Mouse (Mus musculus) olfactory bulb, adult 2 months (tissue): ENCODE results near the gene Ppp1r2. TPM values are rescaled to one million over a fixed set of nuclear protein-coding genes. Genes with fewer than 3 reads are reported as not detected.
"Not testable (repeated sequence)": the region's sequence is repeated elsewhere in the genome, so short reads cannot be mapped to it uniquely, and the experiment has no call there.

Experiments
- H3K27ac ChIP-seq: fragments of 200-500 bp; 2 replicates; pipeline ENCODE4 v1.5.1; 2012; ENCODE audit warnings: low read depth, low read length; ENCODE audit not compliant: insufficient read depth
- H3K4me1 ChIP-seq: fragments of 200-500 bp; 2 replicates; pipeline ENCODE4 v1.6.1; 2012; ENCODE audit warnings: low read length; ENCODE audit not compliant: control insufficient read depth, insufficient read depth
- H3K4me3 ChIP-seq: fragments of 200-500 bp; 2 replicates; pipeline ENCODE4 v1.5.1; 2012; ENCODE audit warnings: mild to moderate bottlenecking, low read depth, low read length, moderate library complexity; ENCODE audit not compliant: insufficient read depth
- CTCF ChIP-seq: fragments of 200-500 bp; IDR thresholded peaks from 2 replicates; pipeline ENCODE4 v1.5.1; 2012; ENCODE audit warnings: low read depth, mild to moderate bottlenecking, low read length, moderate library complexity; ENCODE audit not compliant: insufficient read depth
- POLR2A ChIP-seq: fragments of 200-500 bp; IDR thresholded peaks from 2 replicates; pipeline ENCODE4 v1.6.1; 2012; ENCODE audit warnings: mild to moderate bottlenecking, low read depth, low read length, moderate library complexity; ENCODE audit not compliant: insufficient read depth
- WGBS: fragments of 180-500 bp; shearing (Covaris S2); methylation state at CpG from one replicate; pipeline ENCODE4 v1.1.7; 2018; 5-methylcytosine and 5-hydroxymethylcytosine counted together
- polyA plus RNA-seq: library from polyadenylated mRNA; stranded (reverse); fragments of >200 nt; gene quantifications from 2 replicates; pipeline ENCODE4 v1.2.4, GENCODE M21; 2012; ENCODE audit warnings: low replicate concordance; ENCODE audit not compliant: missing spikeins, insufficient read depth, insufficient read length

Ppp1r2 gene
- polyA plus RNA-seq = not detected in 2 replicates

DNA sequence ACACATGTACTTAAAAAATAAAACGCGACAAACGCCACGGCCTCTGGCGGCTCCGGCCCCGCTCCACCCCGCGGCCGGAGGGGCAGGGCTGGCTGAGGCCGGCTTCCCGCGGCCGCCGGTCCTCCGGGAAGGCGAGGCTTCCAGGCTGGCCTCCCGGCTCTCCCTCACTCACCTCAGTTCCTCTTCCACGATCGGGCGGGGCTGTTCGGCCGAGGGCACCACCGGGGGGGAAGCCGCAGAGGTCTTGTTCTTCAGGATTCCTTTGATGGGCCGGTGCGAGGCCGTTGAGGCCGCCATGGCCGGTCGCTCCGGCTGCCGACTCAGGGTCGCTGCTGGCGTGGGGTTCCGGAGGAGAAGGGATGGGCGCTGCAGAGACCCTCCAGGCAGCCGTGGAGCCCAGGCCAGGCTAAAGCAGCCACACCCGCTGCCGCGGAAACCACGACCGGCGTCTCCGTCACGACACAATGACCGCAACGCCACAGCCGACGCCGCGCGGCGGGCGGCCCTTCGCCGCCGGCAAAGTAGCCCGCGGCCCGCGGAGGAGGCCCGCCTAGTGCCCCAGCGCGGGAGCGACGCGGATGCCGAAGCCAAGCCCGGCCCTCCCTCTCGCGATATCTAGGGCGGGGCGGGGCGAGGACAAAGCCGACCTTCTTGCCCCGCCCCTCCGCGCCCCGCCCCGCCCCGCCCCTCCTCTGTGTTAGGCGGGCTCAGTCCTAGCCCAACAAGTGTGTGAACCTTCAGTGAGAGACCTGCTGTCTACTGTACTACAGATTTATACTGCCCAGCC lies at the start of gene Ppp1r2:
Gene Ppp1r2 (minus strand): TSS at position 604 of the 787 bp plus-strand sequence.
- under 1% methylated on average over 83 of the region's 83 CpGs for WGBS
- TF ChIP-seq CTCF (no peak), POLR2A (peak; percentile 93)
- Histone ChIP-seq H3K4me1 (peaks cover 6% of the 10 kb centered on the region), H3K27ac (peak within 1 kb of the TSS; percentile 31), H3K4me3 (peak within 1 kb of the TSS; percentile 97)

DNA sequence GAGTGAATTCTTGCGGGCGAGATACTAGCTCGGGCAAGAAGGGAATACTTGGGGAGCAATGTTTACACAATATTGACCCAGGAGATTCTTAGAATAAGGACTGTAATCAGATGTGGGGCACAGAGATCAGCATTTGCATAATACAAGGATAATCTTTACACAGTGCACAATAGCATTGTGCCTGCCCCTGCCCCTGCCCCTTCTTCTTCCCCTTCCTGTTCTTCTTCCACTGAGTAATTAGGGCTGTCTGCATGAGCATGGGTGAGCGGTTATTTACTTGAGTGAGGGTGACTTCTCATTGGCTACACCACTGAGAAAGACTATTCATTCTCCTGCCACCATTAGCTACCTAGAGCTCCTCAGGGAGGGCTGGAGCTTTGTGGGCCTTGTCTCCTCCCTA lies 46.4 kb upstream of the Ppp1r2 start:
- H3K27ac ChIP-seq = no peak overlapping the region
- WGBS = 63% methylated on average over 4 of the region's 4 CpGs
- TF ChIP-seq CTCF = no peak
- no peak for TF ChIP-seq POLR2A

DNA sequence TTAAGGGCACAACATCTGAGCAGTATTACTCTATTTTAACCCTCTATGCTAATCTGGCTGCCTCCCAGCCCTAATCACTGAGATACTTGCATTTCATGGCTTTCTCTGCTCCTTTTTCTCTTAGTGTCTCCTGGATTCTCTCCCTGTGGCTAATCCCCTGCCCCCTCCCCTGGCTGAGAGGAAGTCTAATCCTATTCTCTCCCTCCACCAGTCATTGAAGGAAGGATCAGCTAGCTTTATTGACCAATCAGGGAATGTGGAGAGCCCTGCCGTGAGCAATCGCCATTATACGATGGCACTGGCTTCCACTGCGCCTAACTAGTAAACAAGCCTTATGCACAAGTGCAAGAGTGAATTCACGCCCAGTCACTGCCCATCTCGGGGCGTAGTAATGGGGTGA lies 45.9 kb upstream of the Ppp1r2 start:
- Histone ChIP-seq H3K27ac (no peak overlapping the region), H3K4me3 (no peak overlapping the region), H3K4me1 (peaks cover 4% of the 10 kb centered on the region)
- 67% methylated on average over 7 of the region's 7 CpGs for WGBS
- no peak for TF ChIP-seq POLR2A
- no peak for TF ChIP-seq CTCF

More for the DNA sequence above, 46.4 kb upstream of the Ppp1r2 start:
- Histone ChIP-seq H3K4me3 (no peak overlapping the region), H3K4me1 (no peaks in the 10 kb centered on the region)

DNA sequence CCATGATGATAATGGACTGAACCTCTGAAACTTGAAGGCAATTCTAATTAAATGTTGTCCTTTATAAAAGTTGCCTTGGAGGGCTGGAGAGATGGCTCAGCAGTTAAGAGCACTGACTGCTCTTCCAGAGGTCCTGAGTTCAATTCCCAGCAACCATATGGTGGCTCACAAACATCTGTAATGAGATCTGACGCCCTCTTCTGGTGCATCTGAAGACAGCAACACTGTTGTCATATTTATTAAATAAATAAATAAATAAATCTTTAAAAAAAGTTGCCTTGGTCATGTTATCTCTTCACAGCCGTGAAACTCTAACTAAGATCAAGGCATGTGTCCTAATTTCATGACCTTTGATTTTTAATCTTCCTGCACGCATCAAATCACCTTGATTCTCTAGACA lies 44.6 kb upstream of the Ppp1r2 start:
- H3K4me3 ChIP-seq, H3K4me1 ChIP-seq, H3K27ac ChIP-seq: not testable (repeated sequence)
- 83% methylated on average over 3 of the region's 3 CpGs for WGBS

DNA sequence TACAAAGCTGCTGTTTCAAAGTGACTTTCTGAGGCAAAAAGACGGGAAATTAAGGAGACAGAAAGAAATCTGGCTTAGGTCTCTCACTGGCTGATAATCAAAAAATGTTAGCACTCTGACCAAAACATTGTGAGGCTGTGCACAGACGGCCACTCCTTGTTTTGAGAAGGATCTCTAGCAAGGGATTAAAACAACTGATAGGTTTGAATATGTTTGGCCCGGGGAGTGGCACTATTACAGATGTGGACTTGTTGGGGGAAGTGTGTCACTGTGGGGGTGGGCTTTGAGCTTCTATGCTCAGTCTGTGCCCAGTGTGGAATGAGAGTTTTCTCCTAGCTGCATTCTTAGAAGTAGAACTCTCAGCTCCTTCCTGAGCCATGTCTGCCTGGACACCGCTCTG lies 44.2 kb upstream of the Ppp1r2 start:
- WGBS = 73% methylated on average over 4 of the region's 4 CpGs
- TF ChIP-seq POLR2A (no peak), CTCF (no peak)
- peaks cover 9% of the 10 kb centered on the region for H3K4me1 ChIP-seq

DNA sequence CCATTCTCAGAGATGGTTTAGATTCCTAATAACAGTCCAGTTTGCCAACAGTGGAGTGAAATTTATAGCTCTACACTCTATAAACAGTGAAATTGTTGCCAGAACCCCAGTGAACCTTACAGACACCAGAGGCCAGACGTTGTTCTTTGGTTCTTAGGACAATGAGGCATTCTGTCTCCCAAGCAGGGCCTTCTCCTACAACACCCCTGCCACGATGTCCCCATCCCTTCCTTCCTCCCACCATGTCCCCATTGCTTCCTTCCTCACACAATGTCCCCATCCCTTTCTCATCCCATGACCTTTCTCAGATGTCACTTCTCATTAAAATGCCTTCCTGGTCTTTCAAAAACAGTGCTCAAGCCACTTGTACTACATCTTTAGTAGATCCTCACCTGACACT lies 43.3 kb upstream of the Ppp1r2 start:
- Histone ChIP-seq H3K4me3 (no peak overlapping the region), H3K4me1 (peaks cover 9% of the 10 kb centered on the region), H3K27ac (no peak overlapping the region)
- no peak for TF ChIP-seq CTCF
- TF ChIP-seq POLR2A = no peak
- 72% methylated on average over 2 of the region's 2 CpGs for WGBS

More for the DNA sequence above, 44.2 kb upstream of the Ppp1r2 start:
- H3K27ac ChIP-seq = no peak overlapping the region
- H3K4me3 ChIP-seq = no peak overlapping the region

DNA sequence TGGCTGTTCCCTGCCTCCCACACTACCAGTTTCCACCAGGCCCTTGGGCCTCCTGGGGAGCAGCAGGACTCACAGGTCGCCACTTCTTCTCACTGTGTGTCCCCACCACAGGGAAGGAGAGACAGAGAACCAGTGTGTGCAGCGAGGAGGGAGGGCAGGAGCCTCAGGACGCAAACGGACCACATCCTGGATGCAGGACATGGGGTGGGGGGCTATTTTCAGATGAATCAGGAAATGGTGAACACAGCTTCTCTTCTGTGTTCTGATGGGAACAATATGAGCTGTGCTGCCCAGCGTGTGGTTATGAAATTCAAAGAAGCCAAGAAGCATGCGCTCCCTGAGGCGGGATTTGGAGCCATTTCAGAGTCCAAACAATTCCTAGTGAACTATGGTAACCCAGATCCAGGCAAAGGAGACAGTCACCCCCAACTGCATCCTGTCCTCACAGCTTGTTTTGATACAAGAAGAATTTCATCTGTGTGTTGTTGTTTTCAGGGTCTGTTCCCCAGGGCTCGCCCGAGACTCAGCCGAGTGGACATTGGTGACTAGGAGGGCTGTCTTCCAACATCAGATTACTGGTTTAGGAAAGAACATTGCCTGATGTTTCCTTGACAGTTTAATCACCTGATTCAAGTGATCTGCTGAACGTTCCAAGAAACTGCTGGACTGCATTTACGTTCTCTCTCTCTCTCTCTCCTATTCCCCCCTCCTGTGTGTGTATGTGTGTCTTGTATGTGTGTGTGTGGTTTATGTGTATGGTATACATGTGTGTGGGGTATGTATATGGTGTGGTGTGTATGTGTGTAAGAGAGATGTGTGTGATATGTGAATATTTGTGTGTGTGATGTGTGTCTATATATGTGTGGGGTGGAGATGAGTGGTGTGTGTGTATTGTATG lies 41.4 kb upstream of the Ppp1r2 start:
- peak overlapping the region; percentile 74 for H3K27ac ChIP-seq
- not testable (repeated sequence) for H3K4me3 ChIP-seq
- 47% methylated on average over 12 of the region's 12 CpGs for WGBS
- H3K4me1 ChIP-seq = peaks cover 13% of the 10 kb centered on the region

DNA sequence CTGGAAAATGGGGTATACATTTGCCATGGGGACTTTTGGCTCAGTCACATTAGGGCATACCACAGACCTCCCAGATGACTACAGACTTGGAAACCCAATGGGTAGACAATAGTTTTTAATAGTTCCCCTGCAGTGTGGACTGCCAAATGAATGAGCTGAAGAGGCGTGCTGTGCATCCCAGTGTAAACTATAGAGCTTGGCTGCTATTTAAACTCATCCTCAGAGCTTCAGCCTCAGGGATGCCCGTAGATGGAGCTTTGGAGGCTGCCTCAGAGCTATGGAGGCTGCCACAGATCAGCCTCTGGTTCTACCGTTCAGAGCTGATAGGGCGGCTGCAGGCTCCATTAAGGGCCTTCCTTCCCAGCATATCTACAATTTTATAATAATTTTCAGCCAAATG lies 40.2 kb upstream of the Ppp1r2 start:
- Histone ChIP-seq H3K4me1 (peaks cover 13% of the 10 kb centered on the region), H3K4me3 (no peak overlapping the region), H3K27ac (0 out of 2 replicates have a peak overlapping the region, but pooled peaks have one; percentile 74)
- TF ChIP-seq CTCF (no peak), POLR2A (no peak)
- 46% methylated on average over 4 of the region's 4 CpGs for WGBS
